ENCODE assay signal across 7 mouse cellular contexts in genomic region chr6:37617431-37618011, GRCm38 (mm10).
DNase-seq lines count a peak whose midpoint lies in the region; ATAC-seq and TF ChIP-seq lines count a peak whose summit lies in the region.

No protein-coding gene starts in this region.

- no peak overlapping the region for H3K9ac ChIP-seq in limb, embryonic 11.5 days (ENCODE audit: low read length)
- H3K9ac ChIP-seq in midbrain, postnatal 0 days (replicated peaks; ENCODE audit: low read length, poor library complexity, severe bottlenecking): no peak overlapping the region

- 20% methylated on average over 10 of the region's 10 CpGs for WGBS in limb, embryonic 11.5 days
- 76% methylated on average over 10 of the region's 10 CpGs for WGBS in midbrain, postnatal 0 days

- H3K27me3 ChIP-seq in limb, embryonic 11.5 days (ENCODE audit: control insufficient read depth, insufficient read depth, low read length): no peaks in the 10 kb centered on the region
- no peaks in the 10 kb centered on the region for H3K27me3 ChIP-seq in midbrain, postnatal 0 days (ENCODE audit: insufficient read depth, low read length)

- H3K36me3 ChIP-seq in limb, embryonic 11.5 days (ENCODE audit: control insufficient read depth, insufficient read depth, low read length): no peaks in the 10 kb centered on the region
- no peaks in the 10 kb centered on the region for H3K36me3 ChIP-seq in midbrain, postnatal 0 days (ENCODE audit: insufficient read depth, low read length)

- H3K4me2 ChIP-seq in limb, embryonic 11.5 days (ENCODE audit: low read depth, severe bottlenecking): no peak overlapping the region
- no peak overlapping the region for H3K4me2 ChIP-seq in midbrain, postnatal 0 days (ENCODE audit: low read depth, low read length, poor library complexity, severe bottlenecking)

- no peak for TF ChIP-seq CTCF in embryonic fibroblast, embryonic 13.5 days (IDR thresholded peaks at IDR 0.05; ENCODE audit: borderline replicate concordance, insufficient read depth, low read length)
- no peak for TF ChIP-seq CTCF in midbrain, postnatal 0 days (IDR thresholded peaks at IDR 0.05)

- ATAC-seq in CD4-positive, CD25-positive, alpha-beta regulatory T cell, adult 4 months: peak; percentile 62
- ATAC-seq in limb, embryonic 11.5 days (ENCODE audit: insufficient number of reproducible peaks, low FRiP score, low TSS enrichment, low read depth): peak; percentile 64; the same call in 1 of the 2 replicates
- ATAC-seq in midbrain, postnatal 0 days (ENCODE audit: low FRiP score): no peak

- peak overlapping the region; percentile 96 for H3K27ac ChIP-seq in embryonic fibroblast, embryonic 13.5 days (ENCODE audit: insufficient read depth, low read length)
- H3K27ac ChIP-seq in limb, embryonic 11.5 days (replicated peaks; ENCODE audit: low read depth, low read length): peak overlapping the region; percentile 50; the same call in 1 of the 2 replicates
- H3K27ac ChIP-seq in midbrain, postnatal 0 days (ENCODE audit: low read depth, low read length): no peak overlapping the region

- TF ChIP-seq POLR2A in embryonic fibroblast, embryonic 13.5 days (IDR thresholded peaks at IDR 0.05; ENCODE audit: low read depth, low read length): no peak

- peaks cover 6% of the 10 kb centered on the region for H3K4me1 ChIP-seq in embryonic fibroblast, embryonic 13.5 days (ENCODE audit: control insufficient read depth, insufficient read depth, low read length)
- H3K4me1 ChIP-seq in limb, embryonic 11.5 days (ENCODE audit: control insufficient read depth, insufficient read depth, low read length): no peaks in the 10 kb centered on the region
- no peaks in the 10 kb centered on the region for H3K4me1 ChIP-seq in midbrain, postnatal 0 days (ENCODE audit: insufficient read depth, low read length)

- no peak overlapping the region for H3K4me3 ChIP-seq in embryonic fibroblast, embryonic 13.5 days (ENCODE audit: insufficient read depth, low read length)
- H3K4me3 ChIP-seq in limb, embryonic 11.5 days (ENCODE audit: low read depth, low read length): no peak overlapping the region
- no peak overlapping the region for H3K4me3 ChIP-seq in midbrain, postnatal 0 days (ENCODE audit: low read depth, low read length)

- DNase-seq in A20 (ENCODE audit: low read depth, low spot score): peak; percentile 88
- peak; percentile 47 for DNase-seq in limb, embryonic 11.5 days (ENCODE audit: low spot score)
- DNase-seq in naive thymus-derived CD4-positive, alpha-beta T cell, adult 2 months (ENCODE audit: low read depth): peak; percentile 65
- DNase-seq in cerebellum, adult 18-20 months: no peak
- no peak for DNase-seq in midbrain, postnatal 0 days (ENCODE audit: low spot score)

- H3K9me3 ChIP-seq in limb, embryonic 11.5 days (ENCODE audit: control insufficient read depth, low read length): no peaks in the 10 kb centered on the region
- H3K9me3 ChIP-seq in midbrain, postnatal 0 days (ENCODE audit: low read length): no peaks in the 10 kb centered on the region

Comparison
In these comparisons a context has a peak if more than half of its experiments do, and no peak if none do; other contexts are left out.
1. DNase-seq: peak in A20 (single experiment), limb, embryonic 11.5 days (single experiment) and naive thymus-derived CD4-positive, alpha-beta T cell, adult 2 months (single experiment); none in cerebellum, adult 18-20 months (0 of 2) and midbrain, postnatal 0 days (single experiment).